Mouse (Mus musculus): ENCODE measurements around the gene Tgtp2. TPM values are rescaled to one million over a fixed set of nuclear protein-coding genes. Genes with fewer than 3 reads are reported as not detected.
"Not testable (repeated sequence)": the region's sequence is repeated elsewhere in the genome, so short reads cannot be mapped to it uniquely, and the experiment has no call there.

Tgtp2 gene
- total and polyA plus RNA-seq, 2 experiments from 2014 or later: 0.20 TPM; not detected in 1

DNA sequence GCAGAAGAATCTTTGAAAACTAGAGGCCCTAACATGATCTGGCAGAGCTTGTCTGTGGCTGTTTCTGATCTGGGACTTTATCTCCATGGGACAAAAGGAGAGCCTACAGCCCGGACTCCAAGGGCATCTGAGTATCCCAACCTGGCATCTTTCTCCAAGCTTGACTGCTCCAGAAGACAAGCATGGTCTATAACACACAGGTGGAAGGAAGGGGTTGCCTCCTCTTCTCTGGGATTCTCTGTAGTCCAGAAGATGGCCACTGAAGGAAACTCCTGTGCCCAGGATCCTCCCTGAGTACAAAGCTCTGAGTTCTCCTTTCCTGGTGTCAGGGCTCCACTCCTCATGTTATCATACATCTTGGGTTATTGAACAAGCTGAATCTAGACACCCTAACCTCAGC is 16.6 kb upstream of the Tgtp2 start:
- 83% methylated on average over 1 of the region's 1 CpGs for WGBS
- no peak overlapping the region for H3K9ac ChIP-seq (replicated peaks; ENCODE audit: low read length)
- no peak for TF ChIP-seq CTCF (IDR thresholded peaks at IDR 0.05; ENCODE audit: low read depth)
- H3K4me1 ChIP-seq (ENCODE audit: insufficient read depth, low read length): no peaks in the 10 kb centered on the region
- no peaks in the 10 kb centered on the region for H3K36me3 ChIP-seq (ENCODE audit: insufficient read depth, low read length)
- H3K4me3 ChIP-seq (ENCODE audit: low read length): no peak overlapping the region
- no peak for DNase-seq (ENCODE audit: low spot score)
- ATAC-seq: no peak
- H3K4me2 ChIP-seq (ENCODE audit: low read depth, low read length): no peak overlapping the region
- no peaks in the 10 kb centered on the region for H3K27me3 ChIP-seq (ENCODE audit: insufficient read depth, low read length)
- no peak overlapping the region for H3K27ac ChIP-seq
- H3K9me3 ChIP-seq (ENCODE audit: low read length): no peaks in the 10 kb centered on the region

DNA sequence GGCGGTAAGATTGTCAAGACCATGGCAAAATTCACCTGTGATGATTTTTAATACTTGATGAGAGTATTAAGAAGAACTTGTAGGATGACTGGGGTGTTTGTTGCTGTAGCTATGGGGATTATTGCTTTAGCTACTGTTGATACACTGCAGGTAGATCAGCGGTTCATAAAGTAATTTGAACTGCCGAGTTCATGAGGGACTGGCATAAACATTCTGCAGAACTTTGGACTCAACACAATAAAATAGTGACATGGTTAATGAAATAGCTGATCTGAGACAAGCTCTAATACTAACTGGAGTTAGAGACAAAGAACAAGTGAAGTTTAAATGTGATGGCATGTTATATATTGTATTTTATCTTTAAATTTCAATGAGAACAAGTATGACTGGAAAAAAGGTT is 14.7 kb upstream of the Tgtp2 start:
- Histone ChIP-seq H3K27ac (no peak overlapping the region), H3K4me2 (ENCODE audit: low read depth, low read length) (no peak overlapping the region), H3K9ac (replicated peaks; ENCODE audit: low read length) (no peak overlapping the region), H3K27me3 (ENCODE audit: insufficient read depth, low read length) (no peaks in the 10 kb centered on the region), H3K4me1 (ENCODE audit: insufficient read depth, low read length) (no peaks in the 10 kb centered on the region), H3K9me3 (ENCODE audit: low read length) (no peaks in the 10 kb centered on the region), H3K36me3 (ENCODE audit: insufficient read depth, low read length) (no peaks in the 10 kb centered on the region), H3K4me3 (ENCODE audit: low read length) (no peak overlapping the region)
- DNase-seq (ENCODE audit: low spot score): no peak
- 90% methylated on average over 3 of the region's 3 CpGs for WGBS
- no peak for ATAC-seq
- no peak for TF ChIP-seq CTCF (IDR thresholded peaks at IDR 0.05; ENCODE audit: low read depth)

DNA sequence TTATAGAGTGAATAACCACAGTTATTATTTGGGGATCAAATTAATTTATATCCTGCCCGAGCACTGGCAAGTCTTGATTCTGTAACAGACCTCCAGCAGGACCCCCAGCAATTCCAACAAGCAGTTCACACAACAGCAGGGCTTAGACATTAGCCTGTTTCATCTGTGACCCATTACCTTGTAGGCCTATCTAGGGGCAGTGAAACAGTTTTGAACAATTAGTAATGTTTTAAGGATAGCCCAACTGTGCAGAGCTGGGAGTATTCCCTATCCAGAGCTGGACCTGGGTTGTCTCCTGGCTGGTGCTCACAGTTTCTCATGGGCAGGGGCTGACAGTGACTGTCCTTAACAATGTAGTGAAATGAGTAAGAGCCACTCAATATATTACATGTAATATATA is 13.0 kb upstream of the Tgtp2 start:
- H3K9me3 ChIP-seq (ENCODE audit: low read length): no peaks in the 10 kb centered on the region
- no peak for DNase-seq (ENCODE audit: low spot score)
- no peak overlapping the region for H3K27ac ChIP-seq
- no peak overlapping the region for H3K4me2 ChIP-seq (ENCODE audit: low read depth, low read length)
- no peak overlapping the region for H3K4me3 ChIP-seq (ENCODE audit: low read length)
- no peak for TF ChIP-seq CTCF (IDR thresholded peaks at IDR 0.05; ENCODE audit: low read depth)
- H3K36me3 ChIP-seq (ENCODE audit: insufficient read depth, low read length): no peaks in the 10 kb centered on the region
- no peaks in the 10 kb centered on the region for H3K27me3 ChIP-seq (ENCODE audit: insufficient read depth, low read length)
- ATAC-seq: no peak
- no peak overlapping the region for H3K9ac ChIP-seq (replicated peaks; ENCODE audit: low read length)
- WGBS: 72% methylated on average over 1 of the region's 1 CpGs
- H3K4me1 ChIP-seq (ENCODE audit: insufficient read depth, low read length): no peaks in the 10 kb centered on the region

DNA sequence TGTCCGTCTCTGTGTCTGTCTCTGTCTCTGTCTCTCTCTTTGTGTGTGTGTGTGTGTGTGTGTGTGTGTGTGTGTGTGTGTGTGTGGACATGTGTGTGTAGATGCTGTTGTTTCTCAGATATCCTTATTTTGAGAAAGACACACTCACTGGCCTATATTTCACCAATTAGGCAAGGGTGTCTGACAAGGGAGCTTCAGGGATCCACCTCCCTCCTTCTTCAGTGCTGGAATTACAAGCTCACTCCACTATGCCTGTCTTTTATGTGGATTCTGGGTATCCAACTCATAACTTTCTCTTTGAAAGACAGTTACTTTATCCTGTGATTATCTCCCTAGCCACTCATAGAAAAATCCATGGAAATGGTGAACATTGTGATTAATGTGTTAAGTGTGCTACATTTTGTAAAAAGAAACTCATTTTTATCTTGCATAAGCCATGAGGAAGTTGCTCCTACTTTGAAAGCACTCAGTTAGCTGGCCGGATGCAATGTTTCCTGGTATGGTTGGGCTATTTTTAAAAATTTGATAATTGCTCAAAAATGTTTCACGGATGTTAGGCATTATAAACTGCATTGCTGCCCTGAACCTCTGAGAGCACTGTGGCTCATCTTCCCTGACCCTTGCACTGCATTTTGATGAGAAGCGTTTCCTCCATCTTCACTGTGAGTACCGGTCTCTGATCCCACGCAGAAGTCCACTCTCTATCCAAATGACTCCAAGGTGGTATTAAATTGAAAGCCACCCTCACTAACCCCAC is 12.2 kb upstream of the Tgtp2 start, which contains the start of gene Ifi47:
Gene Ifi47, plus strand, starts transcription at position 587 of the 757 bp plus-strand sequence.
- not testable (repeated sequence) for H3K4me2 ChIP-seq (ENCODE audit: low read depth, low read length); H3K9ac ChIP-seq (replicated peaks; ENCODE audit: low read length); H3K36me3 ChIP-seq (ENCODE audit: insufficient read depth, low read length); H3K9me3 ChIP-seq (ENCODE audit: low read length); DNase-seq (ENCODE audit: low spot score); H3K27ac ChIP-seq; ATAC-seq; H3K27me3 ChIP-seq (ENCODE audit: insufficient read depth, low read length); H3K4me3 ChIP-seq (ENCODE audit: low read length); H3K4me1 ChIP-seq (ENCODE audit: insufficient read depth, low read length)
- WGBS: 74% methylated on average over 6 of the region's 6 CpGs

DNA sequence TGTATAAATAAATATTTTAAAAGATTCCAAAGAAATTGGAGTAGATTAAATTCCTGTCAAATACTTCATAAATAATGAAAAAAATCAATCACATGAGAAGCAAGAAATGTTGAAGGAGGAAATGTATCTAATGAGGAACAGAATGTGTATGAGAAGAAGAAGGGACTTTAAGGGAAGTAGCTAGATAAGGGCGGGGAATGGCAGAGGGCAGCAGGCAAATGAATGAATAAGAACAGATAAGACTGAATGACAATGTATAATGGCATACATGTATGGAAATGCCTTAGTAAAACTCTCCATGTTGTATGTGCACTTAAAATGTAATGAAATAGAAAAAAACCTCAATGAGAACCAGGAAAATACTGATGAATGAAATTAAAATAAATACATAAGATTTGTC is 4.4 kb upstream of the Tgtp2 start:
- Histone ChIP-seq H3K9ac (replicated peaks; ENCODE audit: low read length) (no peak overlapping the region), H3K4me1 (ENCODE audit: insufficient read depth, low read length) (no peaks in the 10 kb centered on the region), H3K27me3 (ENCODE audit: insufficient read depth, low read length) (no peaks in the 10 kb centered on the region), H3K27ac (no peak overlapping the region), H3K36me3 (ENCODE audit: insufficient read depth, low read length) (no peaks in the 10 kb centered on the region), H3K4me3 (ENCODE audit: low read length) (no peak overlapping the region), H3K4me2 (ENCODE audit: low read depth, low read length) (no peak overlapping the region), H3K9me3 (ENCODE audit: low read length) (no peaks in the 10 kb centered on the region)
- TF ChIP-seq CTCF (IDR thresholded peaks at IDR 0.05; ENCODE audit: low read depth): no peak
- ATAC-seq (no peak), DNase-seq (ENCODE audit: low spot score) (no peak)
- WGBS: 89% methylated on average over 1 of the region's 1 CpGs

DNA sequence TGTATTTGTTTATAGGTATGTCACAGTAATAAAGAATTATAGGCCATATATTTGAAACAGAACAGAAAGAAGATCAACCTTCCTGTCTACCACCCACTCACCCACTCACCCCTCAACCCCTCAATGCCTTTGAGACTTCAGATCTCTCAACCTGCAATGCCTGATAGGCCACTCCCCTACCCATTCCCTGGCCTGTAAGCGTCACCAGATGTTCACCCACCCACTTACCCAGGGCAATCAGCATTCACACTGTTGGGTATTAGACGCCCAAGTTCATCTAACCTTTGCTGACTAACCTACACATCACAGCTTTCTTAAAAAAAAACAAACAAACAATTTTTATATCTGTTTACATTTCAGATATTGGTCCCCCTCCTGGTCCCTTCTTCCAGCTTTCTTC is 2.1 kb downstream of the Tgtp2 start:
- DNase-seq (ENCODE audit: low spot score); H3K9me3 ChIP-seq (ENCODE audit: low read length); H3K27me3 ChIP-seq (ENCODE audit: insufficient read depth, low read length); H3K9ac ChIP-seq (replicated peaks; ENCODE audit: low read length); ATAC-seq; H3K4me3 ChIP-seq (ENCODE audit: low read length); H3K36me3 ChIP-seq (ENCODE audit: insufficient read depth, low read length); H3K27ac ChIP-seq; H3K4me1 ChIP-seq (ENCODE audit: insufficient read depth, low read length); H3K4me2 ChIP-seq (ENCODE audit: low read depth, low read length): not testable (repeated sequence)
- WGBS: 77% methylated on average over 2 of the region's 2 CpGs

DNA sequence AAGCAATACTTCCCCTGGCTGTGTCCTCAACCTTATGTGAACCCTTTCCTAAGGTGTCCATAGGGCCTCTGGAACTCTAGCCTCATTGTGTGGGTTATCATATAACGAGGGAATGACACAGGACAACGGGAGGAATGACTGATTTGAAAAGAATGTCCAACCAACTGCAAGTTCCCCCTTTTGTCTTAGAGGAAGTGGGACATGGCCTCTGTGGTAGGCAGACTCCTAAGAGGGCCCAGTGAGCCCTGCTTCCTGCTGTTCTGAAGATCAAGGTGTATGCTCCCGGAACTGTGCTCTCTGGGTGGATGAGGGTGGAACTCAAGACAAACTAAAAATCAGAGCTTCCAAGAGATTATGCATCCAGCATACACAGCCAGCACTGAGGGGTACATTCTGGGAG is 3.9 kb downstream of the Tgtp2 start:
- not testable (repeated sequence) for H3K4me1 ChIP-seq (ENCODE audit: insufficient read depth, low read length)

DNA sequence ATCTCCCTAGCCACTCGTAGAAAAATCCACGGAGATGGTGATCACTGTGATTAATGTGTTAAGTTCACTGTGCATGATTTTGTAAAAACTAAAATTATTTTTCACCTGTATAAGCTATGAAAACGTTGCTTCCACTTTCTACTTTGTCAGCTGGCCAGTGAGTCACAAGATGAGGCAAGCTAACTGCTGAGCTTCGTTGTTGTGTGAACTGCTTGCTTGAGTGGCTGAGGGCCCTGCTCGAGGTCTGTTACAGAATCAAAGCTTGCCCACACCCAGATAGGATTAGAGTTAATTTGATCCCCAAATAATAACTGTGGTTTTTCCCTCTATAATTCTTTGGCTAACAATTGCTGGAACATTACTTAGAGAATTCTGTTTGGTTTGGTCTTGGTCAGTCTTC is 12.1 kb downstream of the Tgtp2 start:
- ATAC-seq: not testable (repeated sequence)
- no CpG with 5 or more reads among the region's 5 CpGs for WGBS

More for the DNA sequence above, 3.9 kb downstream of the Tgtp2 start:
- not testable (repeated sequence) for H3K9ac ChIP-seq (replicated peaks; ENCODE audit: low read length); H3K9me3 ChIP-seq (ENCODE audit: low read length); DNase-seq (ENCODE audit: low spot score); ATAC-seq; H3K27me3 ChIP-seq (ENCODE audit: insufficient read depth, low read length); H3K4me2 ChIP-seq (ENCODE audit: low read depth, low read length); H3K36me3 ChIP-seq (ENCODE audit: insufficient read depth, low read length); H3K27ac ChIP-seq; H3K4me3 ChIP-seq (ENCODE audit: low read length)
- WGBS: 37% methylated on average over 2 of the region's 3 CpGs

DNA sequence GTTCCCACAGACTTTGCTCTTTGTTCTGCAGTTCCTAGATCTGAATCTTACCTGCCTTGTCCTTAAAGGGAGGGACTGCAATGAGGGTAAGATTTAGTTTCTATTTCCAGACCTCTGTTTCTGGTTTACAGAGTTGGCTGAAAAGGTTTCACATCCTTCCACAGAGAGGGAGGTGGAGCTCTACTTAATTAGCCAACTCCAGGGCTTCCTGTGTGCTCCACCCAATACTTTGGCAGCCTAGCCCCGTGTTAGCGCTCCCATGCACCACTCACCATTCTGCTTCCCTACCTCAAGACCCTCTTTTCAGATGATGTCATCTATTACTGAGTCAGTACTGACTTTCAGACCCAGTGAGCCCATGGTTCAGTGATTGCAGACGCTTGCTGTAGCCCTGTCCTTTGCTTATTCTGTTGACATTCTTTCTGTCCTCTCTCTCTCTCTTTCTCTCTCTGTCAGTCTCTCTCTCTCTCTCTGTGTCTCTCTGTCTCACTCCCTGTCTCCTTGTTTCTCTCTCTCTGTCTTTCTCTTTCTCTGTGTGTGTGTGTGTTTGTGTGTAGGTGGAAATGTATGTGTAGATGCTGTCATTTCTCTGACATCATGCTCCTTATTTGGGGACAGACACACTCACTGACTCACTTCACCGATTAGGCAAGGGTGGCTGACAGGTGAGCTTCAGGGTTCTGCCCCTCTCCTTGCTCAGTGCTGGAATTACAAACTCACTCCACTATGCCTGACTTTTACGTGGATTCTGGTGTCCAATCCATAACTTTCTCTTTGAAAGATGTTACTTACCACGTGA is 12.7 kb downstream of the Tgtp2 start, which contains the start of gene 9930111J21Rik2:
Gene 9930111J21Rik2, minus strand, starts transcription at position 150 of the 799 bp plus-strand sequence.
- not testable (repeated sequence) for H3K4me1 ChIP-seq (ENCODE audit: insufficient read depth, low read length); H3K27me3 ChIP-seq (ENCODE audit: insufficient read depth, low read length); DNase-seq (ENCODE audit: low spot score); H3K36me3 ChIP-seq (ENCODE audit: insufficient read depth, low read length); H3K9me3 ChIP-seq (ENCODE audit: low read length); H3K9ac ChIP-seq (replicated peaks; ENCODE audit: low read length); H3K27ac ChIP-seq; ATAC-seq; H3K4me2 ChIP-seq (ENCODE audit: low read depth, low read length); H3K4me3 ChIP-seq (ENCODE audit: low read length)
- WGBS: 100% methylated on average over 1 of the region's 6 CpGs

More for the DNA sequence above, 12.1 kb downstream of the Tgtp2 start:
- not testable (repeated sequence) for DNase-seq (ENCODE audit: low spot score); H3K4me3 ChIP-seq (ENCODE audit: low read length); H3K4me2 ChIP-seq (ENCODE audit: low read depth, low read length); H3K27me3 ChIP-seq (ENCODE audit: insufficient read depth, low read length); H3K4me1 ChIP-seq (ENCODE audit: insufficient read depth, low read length); H3K9me3 ChIP-seq (ENCODE audit: low read length); H3K9ac ChIP-seq (replicated peaks; ENCODE audit: low read length); H3K36me3 ChIP-seq (ENCODE audit: insufficient read depth, low read length); H3K27ac ChIP-seq
